Mouse (Mus musculus) neural tube, embryonic 15.5 days (tissue): ENCODE results near the gene Etv6. TPM values are rescaled to one million over a fixed set of nuclear protein-coding genes. Genes with fewer than 3 reads are reported as not detected.

Source experiments
- ATAC-seq: fragments of 200-750 bp; cut with Nextera tagmentation; 2 replicates; pipeline ENCODE4 v1.8.0; 2017; ENCODE audit warnings: mild to moderate bottlenecking, moderate TSS enrichment, moderate library complexity; ENCODE audit not compliant: low FRiP score
- H3K27ac ChIP-seq: fragments of 300-500 bp; sonication (generic); replicated peaks from 2 replicates; pipeline ENCODE4 v1.5.1; 2015; ENCODE audit warnings: mild to moderate bottlenecking, inconsistent platforms
- H3K27me3 ChIP-seq: fragments of 300-500 bp; sonication (generic); replicated peaks from 2 replicates; pipeline ENCODE4 v1.6.1; 2015; ENCODE audit warnings: inconsistent platforms
- H3K36me3 ChIP-seq: fragments of 300-500 bp; sonication (generic); 2 replicates; pipeline ENCODE4 v1.6.1; 2015; ENCODE audit warnings: inconsistent platforms
- H3K4me1 ChIP-seq: fragments of 300-500 bp; sonication (generic); 2 replicates; pipeline ENCODE4 v1.6.1; 2015; ENCODE audit warnings: inconsistent platforms
- H3K4me2 ChIP-seq: fragments of 300-500 bp; sonication (generic); 2 replicates; pipeline ENCODE4 v1.6.1; 2015; ENCODE audit warnings: inconsistent platforms, mild to moderate bottlenecking, moderate library complexity
- H3K4me3 ChIP-seq: fragments of 300-500 bp; sonication (generic); replicated peaks from 2 replicates; pipeline ENCODE4 v1.5.1; 2015; ENCODE audit warnings: mild to moderate bottlenecking, inconsistent platforms
- H3K9ac ChIP-seq: fragments of 300-500 bp; sonication (generic); replicated peaks from 2 replicates; pipeline ENCODE4 v1.6.1; 2015; ENCODE audit warnings: mild to moderate bottlenecking, inconsistent platforms
- H3K9me3 ChIP-seq: fragments of 300-500 bp; sonication (generic); replicated peaks from 2 replicates; pipeline ENCODE4 v1.6.1; 2016; ENCODE audit warnings: inconsistent platforms
- WGBS: fragments of 180-500 bp; shearing (Covaris S2); methylation state at CpG from one replicate; pipeline ENCODE4 v1.1.7; 2015; ENCODE audit warnings: mixed read lengths; 5-methylcytosine and 5-hydroxymethylcytosine counted together
- polyA plus RNA-seq: library from polyadenylated mRNA; unstranded; fragments of >200 nt; fragmentation: Nextera tagmentation; extraction: Ambion mirVana; gene quantifications from 2 replicates; pipeline ENCODE4 v1.2.1, GENCODE M21; 2015

Etv6 gene
- polyA plus RNA-seq, 1 experiment from 2014 or later = 5.8 TPM

DNA sequence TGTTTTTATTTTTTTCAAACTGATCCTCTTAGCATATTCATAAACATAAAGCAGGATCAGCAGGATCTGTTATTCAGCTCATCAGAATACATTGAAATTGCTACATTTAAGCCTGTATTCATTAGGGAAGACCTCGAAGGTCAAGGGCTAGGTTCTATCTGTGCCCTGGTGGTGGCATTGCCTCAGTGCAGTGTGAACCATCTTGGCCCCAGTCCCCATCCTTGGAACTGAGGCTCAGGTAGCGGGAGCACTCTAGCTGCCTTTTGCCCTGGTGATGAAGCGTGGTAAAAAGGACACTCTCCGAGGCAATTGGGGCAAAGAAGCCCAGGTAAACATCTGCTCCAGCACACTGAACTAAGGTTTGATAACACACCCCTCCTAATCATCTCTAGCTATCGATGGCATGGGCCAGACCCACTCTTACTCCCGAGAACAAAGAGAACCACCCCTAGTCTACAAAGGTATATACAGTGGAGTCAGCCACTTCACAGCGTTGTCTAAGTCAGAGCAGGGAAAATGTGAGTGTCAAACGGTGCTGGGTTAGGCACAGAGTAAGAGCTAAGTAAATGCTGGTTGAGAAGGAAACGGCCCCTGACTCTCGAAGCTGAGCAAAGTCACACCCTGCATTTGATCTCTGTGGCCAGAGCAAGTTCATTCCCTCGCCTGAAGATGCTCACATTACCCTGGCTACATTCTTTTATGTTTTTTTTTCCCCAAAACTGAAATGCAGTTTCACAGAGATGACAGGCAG is 148.3 kb downstream of the Etv6 start:
- H3K4me2 ChIP-seq = no peak overlapping the region
- no peak overlapping the region for H3K4me3 ChIP-seq
- no peaks in the 10 kb centered on the region for H3K9me3 ChIP-seq
- no peak overlapping the region for H3K27ac ChIP-seq
- 87% methylated on average over 11 of the region's 11 CpGs for WGBS
- H3K27me3 ChIP-seq = no peaks in the 10 kb centered on the region
- no peak for ATAC-seq
- H3K9ac ChIP-seq = no peak overlapping the region
- H3K36me3 ChIP-seq = no peaks in the 10 kb centered on the region
- peaks cover 17% of the 10 kb centered on the region for H3K4me1 ChIP-seq

GRCm38 (mm10) chr6:134186286-134186903 is 150.9 kb downstream of the Etv6 start:
- WGBS = 52% methylated on average over 6 of the region's 6 CpGs
- H3K9ac ChIP-seq = no peak overlapping the region
- H3K36me3 ChIP-seq = no peaks in the 10 kb centered on the region
- no peak for ATAC-seq
- H3K9me3 ChIP-seq = no peaks in the 10 kb centered on the region
- H3K4me2 ChIP-seq = no peak overlapping the region
- peaks cover 36% of the 10 kb centered on the region for H3K4me1 ChIP-seq
- 0 out of 2 replicates have a peak overlapping the region, but pooled peaks have one; percentile 10 for H3K27ac ChIP-seq
- no peak overlapping the region for H3K4me3 ChIP-seq
- H3K27me3 ChIP-seq = no peaks in the 10 kb centered on the region

GRCm38 (mm10) chr6:134188719-134189118 is 153.2 kb downstream of the Etv6 start:
- no peaks in the 10 kb centered on the region for H3K9me3 ChIP-seq
- peaks cover 39% of the 10 kb centered on the region for H3K4me1 ChIP-seq
- H3K27ac ChIP-seq = no peak overlapping the region; the same call in 1 of the 2 replicates
- no peak overlapping the region for H3K9ac ChIP-seq
- H3K4me2 ChIP-seq = no peak overlapping the region
- no peak for ATAC-seq
- no peaks in the 10 kb centered on the region for H3K27me3 ChIP-seq
- no peak overlapping the region for H3K4me3 ChIP-seq
- 38% methylated on average over 3 of the region's 3 CpGs for WGBS
- H3K36me3 ChIP-seq = no peaks in the 10 kb centered on the region

GRCm38 (mm10) chr6:134189174-134189573 is 153.7 kb downstream of the Etv6 start:
- H3K9ac ChIP-seq = no peak overlapping the region
- peak overlapping the region; percentile 46; the same call in 1 of the 2 replicates for H3K27ac ChIP-seq
- no peaks in the 10 kb centered on the region for H3K36me3 ChIP-seq
- H3K27me3 ChIP-seq = no peaks in the 10 kb centered on the region
- no peak overlapping the region for H3K4me2 ChIP-seq
- H3K4me1 ChIP-seq = peaks cover 39% of the 10 kb centered on the region
- 45% methylated on average over 5 of the region's 5 CpGs for WGBS
- no peak overlapping the region for H3K4me3 ChIP-seq
- ATAC-seq = no peak
- no peaks in the 10 kb centered on the region for H3K9me3 ChIP-seq

GRCm38 (mm10) chr6:134189575-134190132 is 154.2 kb downstream of the Etv6 start:
- WGBS = 38% methylated on average over 7 of the region's 7 CpGs

DNA sequence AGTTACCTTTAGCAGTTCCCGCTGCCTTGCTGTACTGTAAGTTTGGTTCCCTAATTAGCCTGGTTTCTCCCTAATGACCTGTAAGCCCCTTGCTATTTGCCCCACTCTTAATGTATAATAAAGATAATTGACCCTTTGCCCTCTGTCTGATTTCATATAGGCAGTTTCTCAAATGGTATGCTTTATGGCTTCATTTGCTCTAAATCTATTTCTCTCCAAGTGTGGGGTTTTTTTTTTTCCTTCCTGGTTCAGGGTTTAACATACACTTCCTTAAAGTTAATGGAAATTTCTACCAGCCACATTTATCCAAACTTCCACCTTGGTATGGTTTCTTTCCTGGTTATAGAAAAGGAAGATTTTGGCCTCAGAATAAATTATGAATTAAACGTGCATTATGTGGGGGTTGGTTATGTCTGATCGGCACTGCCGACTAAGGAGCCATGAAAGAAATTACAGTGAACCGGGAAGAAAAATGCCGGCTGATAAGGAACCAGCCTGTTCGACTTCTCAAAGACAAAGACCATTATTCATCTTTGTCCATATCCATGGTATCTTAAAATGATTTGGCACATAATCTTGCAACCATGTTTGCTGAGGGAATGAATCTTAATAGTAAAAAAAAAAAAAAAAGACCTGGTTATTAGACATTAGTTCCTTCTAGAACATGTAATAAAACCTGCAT is 155.2 kb downstream of the Etv6 start:
- peaks cover 39% of the 10 kb centered on the region for H3K4me1 ChIP-seq
- no peaks in the 10 kb centered on the region for H3K9me3 ChIP-seq
- H3K27me3 ChIP-seq = no peaks in the 10 kb centered on the region
- ATAC-seq = no peak
- peak overlapping the region; percentile 46; the same call in 1 of the 2 replicates for H3K27ac ChIP-seq
- H3K9ac ChIP-seq = no peak overlapping the region
- H3K4me3 ChIP-seq = no peak overlapping the region
- 53% methylated on average over 7 of the region's 7 CpGs for WGBS
- no peak overlapping the region for H3K4me2 ChIP-seq
- H3K36me3 ChIP-seq = no peaks in the 10 kb centered on the region

More at GRCm38 (mm10) chr6:134189575-134190132, 154.2 kb downstream of the Etv6 start:
- Histone ChIP-seq H3K4me2 (no peak overlapping the region), H3K4me3 (no peak overlapping the region), H3K4me1 (peaks cover 39% of the 10 kb centered on the region), H3K27me3 (no peaks in the 10 kb centered on the region), H3K9me3 (no peaks in the 10 kb centered on the region), H3K36me3 (no peaks in the 10 kb centered on the region), H3K9ac (no peak overlapping the region), H3K27ac (peak overlapping the region; percentile 46)
- no peak for ATAC-seq

DNA sequence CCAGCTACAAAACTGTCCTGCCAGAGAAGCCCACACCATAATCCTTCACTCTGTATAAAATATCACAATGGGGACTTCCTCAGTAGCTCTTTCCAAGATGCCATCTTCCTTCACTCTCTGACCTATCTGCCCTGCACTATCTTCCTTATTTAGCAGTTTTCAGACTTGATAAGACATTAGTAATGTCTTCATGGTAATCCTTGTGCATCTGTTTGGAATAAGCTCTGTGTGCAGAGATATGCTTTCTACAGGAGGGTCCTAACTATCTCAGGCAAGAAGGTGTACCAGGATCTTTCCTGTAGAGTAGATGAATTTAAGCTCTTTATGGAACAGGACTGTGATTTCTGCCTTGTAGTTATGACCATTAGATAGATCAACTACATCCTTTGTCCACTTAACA is 157.2 kb downstream of the Etv6 start:
- Histone ChIP-seq H3K9ac (no peak overlapping the region), H3K4me3 (no peak overlapping the region), H3K4me2 (no peak overlapping the region), H3K27ac (no peak overlapping the region), H3K36me3 (no peaks in the 10 kb centered on the region), H3K9me3 (no peaks in the 10 kb centered on the region), H3K27me3 (no peaks in the 10 kb centered on the region), H3K4me1 (peaks cover 30% of the 10 kb centered on the region)
- no peak for ATAC-seq

- Histone ChIP-seq H3K4me3 (no peak overlapping the region), H3K27me3 (no peaks in the 10 kb centered on the region), H3K4me2 (no peak overlapping the region), H3K27ac (0 out of 2 replicates have a peak overlapping the region, but pooled peaks have one; percentile 24), H3K4me1 (peaks cover 13% of the 10 kb centered on the region), H3K9ac (no peak overlapping the region), H3K9me3 (no peaks in the 10 kb centered on the region), H3K36me3 (no peaks in the 10 kb centered on the region)
- ATAC-seq = no peak
- WGBS = 97% methylated on average over 1 of the region's 1 CpGs
These were observed 164.4 kb downstream of the Etv6 start for GRCm38 (mm10) chr6:134199895-134200294.

- Histone ChIP-seq H3K36me3 (no peaks in the 10 kb centered on the region), H3K9ac (no peak overlapping the region), H3K27ac (0 out of 2 replicates have a peak overlapping the region, but pooled peaks have one; percentile 24), H3K4me2 (no peak overlapping the region), H3K9me3 (no peaks in the 10 kb centered on the region), H3K4me1 (peaks cover 13% of the 10 kb centered on the region), H3K4me3 (no peak overlapping the region), H3K27me3 (no peaks in the 10 kb centered on the region)
- WGBS = 53% methylated on average over 10 of the region's 10 CpGs
- peak; percentile 54; the same call in 1 of the 2 replicates for ATAC-seq
These were observed 165.1 kb downstream of the Etv6 start for GRCm38 (mm10) chr6:134200577-134200976.

- WGBS = 91% methylated on average over 5 of the region's 5 CpGs
- no peak overlapping the region for H3K27ac ChIP-seq
- no peak overlapping the region for H3K4me3 ChIP-seq
- no peaks in the 10 kb centered on the region for H3K9me3 ChIP-seq
- no peaks in the 10 kb centered on the region for H3K36me3 ChIP-seq
- peaks cover 23% of the 10 kb centered on the region for H3K4me1 ChIP-seq
- no peaks in the 10 kb centered on the region for H3K27me3 ChIP-seq
- ATAC-seq = no peak
- no peak overlapping the region for H3K9ac ChIP-seq
- H3K4me2 ChIP-seq = no peak overlapping the region
These were observed 166.7 kb downstream of the Etv6 start for GRCm38 (mm10) chr6:134202176-134202575.

GRCm38 (mm10) chr6:134205163-134205562 is 169.7 kb downstream of the Etv6 start:
- Histone ChIP-seq H3K9me3 (no peaks in the 10 kb centered on the region), H3K4me3 (no peak overlapping the region), H3K27me3 (no peaks in the 10 kb centered on the region), H3K4me2 (no peak overlapping the region), H3K9ac (no peak overlapping the region), H3K27ac (no peak overlapping the region), H3K4me1 (peaks cover 42% of the 10 kb centered on the region), H3K36me3 (no peaks in the 10 kb centered on the region)
- 96% methylated on average over 11 of the region's 11 CpGs for WGBS
- ATAC-seq = no peak
